Mouse (Mus musculus) MEL (cell line): ENCODE results near the gene Men1. TPM values are rescaled to one million over a fixed set of nuclear protein-coding genes. Genes with fewer than 3 reads are reported as not detected.

Source experiments
- DNase-seq: peaks from one replicate; pipeline ENCODE4 v3.0.0; 2011; ENCODE audit warnings: low read depth, low spot score
- H3K27ac ChIP-seq: 2 replicates; pipeline ENCODE4 v1.5.1; 2012; ENCODE audit warnings: low read depth, mild to moderate bottlenecking, control low read depth, low read length, moderate library complexity; ENCODE audit not compliant: control insufficient read depth
- H3K27me3 ChIP-seq, 2 experiments: fragments of 150-350 bp in 1 of 2; sonication (generic) in 1 of 2; 2 replicates each; pipeline ENCODE4 v1.6.1; 2012; ENCODE audit warnings: low read length in 2 of 2, mild to moderate bottlenecking in 2 of 2, improper control_type of control experiment in 1 of 2, moderate library complexity in 1 of 2; ENCODE audit not compliant: insufficient read depth in 2 of 2, control insufficient read depth in 1 of 2
- H3K36me3 ChIP-seq, 2 experiments: 2 replicates each; pipeline ENCODE4 v1.6.1; 2012 to 2014; ENCODE audit warnings: low read length in 2 of 2, improper control_type of control experiment in 1 of 2, inconsistent platforms in 1 of 2, mild to moderate bottlenecking in 1 of 2; ENCODE audit not compliant: insufficient read depth in 2 of 2, control insufficient read depth in 1 of 2
- H3K4me1 ChIP-seq, 2 experiments: fragments of 150-350 bp in 1 of 2; sonication (generic) in 1 of 2; 2 replicates each; pipeline ENCODE4 v1.6.1; 2012; ENCODE audit warnings: low read length in 2 of 2, improper control_type of control experiment in 1 of 2, mild to moderate bottlenecking in 1 of 2; ENCODE audit not compliant: insufficient read depth in 2 of 2, control insufficient read depth in 1 of 2
- H3K4me3 ChIP-seq, 2 experiments: fragments of 150-350 bp in 1 of 2; sonication (generic) in 1 of 2; 2 replicates each; pipeline ENCODE4 v1.5.1; 2012; ENCODE audit warnings: low read depth in 2 of 2, low read length in 2 of 2, mild to moderate bottlenecking in 2 of 2, moderate library complexity in 2 of 2, control low read depth in 1 of 2, improper control_type of control experiment in 1 of 2; ENCODE audit not compliant: control insufficient read depth in 1 of 2, insufficient read depth in 1 of 2
- H3K79me2 ChIP-seq: 2 replicates; pipeline ENCODE4 v1.6.1; 2012; ENCODE audit warnings: mild to moderate bottlenecking, low read length, moderate library complexity; ENCODE audit not compliant: control insufficient read depth, poor library complexity, insufficient read depth
- H3K9ac ChIP-seq: 2 replicates; pipeline ENCODE4 v1.6.1; 2012; ENCODE audit warnings: low read depth, mild to moderate bottlenecking, control low read depth, low read length, moderate library complexity; ENCODE audit not compliant: control insufficient read depth, poor library complexity, severe bottlenecking
- H3K9me3 ChIP-seq: fragments of 150-350 bp; sonication (generic); replicated peaks from 2 replicates; pipeline ENCODE4 v1.6.1; 2012; ENCODE audit warnings: mild to moderate bottlenecking, low read length, improper control_type of control experiment, moderate library complexity; ENCODE audit not compliant: insufficient read depth
- BHLHE40 ChIP-seq: IDR thresholded peaks from 2 replicates; pipeline ENCODE4 v1.6.1; 2012; ENCODE audit warnings: low read depth, mild to moderate bottlenecking, inconsistent platforms, low read length, improper control_type of control experiment, borderline replicate concordance
- CHD1 ChIP-seq: IDR thresholded peaks from 2 replicates; pipeline ENCODE4 v1.6.1; 2012; ENCODE audit warnings: low read depth, mild to moderate bottlenecking, inconsistent platforms, low read length, improper control_type of control experiment
- CHD2 ChIP-seq: IDR thresholded peaks from 2 replicates; pipeline ENCODE4 v1.6.1; 2011; ENCODE audit warnings: low read length, improper control_type of control experiment
- CTCF ChIP-seq, 3 experiments: IDR thresholded peaks in 2 of 3; conservative IDR thresholded peaks in 1 of 3; 2 replicates each; pipeline ENCODE4 v1.5.1; 2011 to 2012; ENCODE audit warnings: low read length in 3 of 3, low read depth in 2 of 3, mild to moderate bottlenecking in 2 of 3, improper control_type of control experiment in 1 of 3, inconsistent platforms in 1 of 3, mixed read lengths in 1 of 3, moderate library complexity in 1 of 3; ENCODE audit not compliant: control insufficient read depth in 1 of 3, insufficient read depth in 1 of 3, poor library complexity in 1 of 3, severe bottlenecking in 1 of 3
- E2F4 ChIP-seq: IDR thresholded peaks from 2 replicates; pipeline ENCODE4 v1.6.1; 2011; ENCODE audit warnings: low read depth, low read length, improper control_type of control experiment, borderline replicate concordance
- ELF1 ChIP-seq: IDR thresholded peaks from 2 replicates; pipeline ENCODE4 v1.6.1; 2014; ENCODE audit warnings: low read depth, mild to moderate bottlenecking, inconsistent platforms, low read length, improper control_type of control experiment, moderate library complexity
- EP300 ChIP-seq, 2 experiments: IDR thresholded peaks; 2 replicates each; pipeline ENCODE4 v1.6.1; 2011; ENCODE audit warnings: improper control_type of control experiment in 2 of 2, low read length in 2 of 2, low read depth in 1 of 2, mild to moderate bottlenecking in 1 of 2
- ETS1 ChIP-seq: IDR thresholded peaks from 2 replicates; pipeline ENCODE4 v1.6.1; 2012; ENCODE audit warnings: low read depth, mild to moderate bottlenecking, inconsistent platforms, low read length, improper control_type of control experiment, moderate library complexity
- GABPA ChIP-seq: IDR thresholded peaks from 2 replicates; pipeline ENCODE4 v1.6.1; 2012; ENCODE audit warnings: low read depth, mild to moderate bottlenecking, inconsistent platforms, low read length, improper control_type of control experiment, moderate library complexity
- GATA1 ChIP-seq: IDR thresholded peaks from 2 replicates; pipeline ENCODE4 v1.6.1; 2011; ENCODE audit warnings: low read depth, low read length, improper control_type of control experiment
- HCFC1 ChIP-seq: IDR thresholded peaks from 2 replicates; pipeline ENCODE4 v1.6.1; 2012; ENCODE audit warnings: low read depth, mild to moderate bottlenecking, inconsistent platforms, low read length, improper control_type of control experiment, moderate library complexity
- JUND ChIP-seq: IDR thresholded peaks from 2 replicates; pipeline ENCODE4 v1.6.1; 2011; ENCODE audit warnings: low read depth, mild to moderate bottlenecking, improper control_type of control experiment, low read length
- KAT2A ChIP-seq: conservative IDR thresholded peaks from 2 replicates; pipeline ENCODE4 v1.6.1; 2012; ENCODE audit warnings: low read depth, low read length, improper control_type of control experiment, inconsistent platforms
- MAFK ChIP-seq: IDR thresholded peaks from 2 replicates; pipeline ENCODE4 v1.6.1; 2011; ENCODE audit warnings: low read depth, mild to moderate bottlenecking, low read length, improper control_type of control experiment, borderline replicate concordance
- MAX ChIP-seq: IDR thresholded peaks from 2 replicates; pipeline ENCODE4 v1.6.1; 2011; ENCODE audit warnings: low read length, improper control_type of control experiment
- MAZ ChIP-seq: IDR thresholded peaks from 2 replicates; pipeline ENCODE4 v1.6.1; 2012; ENCODE audit warnings: low read depth, mild to moderate bottlenecking, inconsistent platforms, low read length, improper control_type of control experiment
- MEF2A ChIP-seq: IDR thresholded peaks from 2 replicates; pipeline ENCODE4 v1.6.1; 2014; ENCODE audit warnings: low read depth, mild to moderate bottlenecking, inconsistent platforms, low read length, improper control_type of control experiment; ENCODE audit not compliant: poor library complexity, insufficient replicate concordance, severe bottlenecking; ENCODE audit errors: extremely low read depth
- MXI1 ChIP-seq: IDR thresholded peaks from 2 replicates; pipeline ENCODE4 v1.6.1; 2011; ENCODE audit warnings: mild to moderate bottlenecking, low read depth, low read length, improper control_type of control experiment
- MYB ChIP-seq: IDR thresholded peaks from 2 replicates; pipeline ENCODE4 v1.6.1; 2011; ENCODE audit warnings: mild to moderate bottlenecking, low read depth, low read length, improper control_type of control experiment
- MYC ChIP-seq: IDR thresholded peaks from 2 replicates; pipeline ENCODE4 v1.6.1; 2011; ENCODE audit warnings: low read depth, mild to moderate bottlenecking, low read length, improper control_type of control experiment, moderate library complexity
- NELFE ChIP-seq: IDR thresholded peaks from 2 replicates; pipeline ENCODE4 v1.6.1; 2011; ENCODE audit warnings: low read depth, low read length, improper control_type of control experiment
- NRF1 ChIP-seq: IDR thresholded peaks from 2 replicates; pipeline ENCODE4 v1.6.1; 2014; ENCODE audit warnings: low read depth, mild to moderate bottlenecking, inconsistent platforms, low read length, improper control_type of control experiment, moderate library complexity; ENCODE audit not compliant: poor library complexity, insufficient read depth, severe bottlenecking
- POLR2A ChIP-seq, 2 experiments: IDR thresholded peaks; 2 replicates each; pipeline ENCODE4 v1.6.1; 2011 to 2012; ENCODE audit warnings: low read length in 2 of 2, mild to moderate bottlenecking in 2 of 2, control low read depth in 1 of 2, improper control_type of control experiment in 1 of 2, low read depth in 1 of 2, moderate library complexity in 1 of 2; ENCODE audit not compliant: control insufficient read depth in 1 of 2, insufficient read depth in 1 of 2, poor library complexity in 1 of 2
- POLR2AphosphoS5 ChIP-seq: IDR thresholded peaks from 2 replicates; pipeline ENCODE4 v1.6.1; 2012; ENCODE audit warnings: low read depth, borderline replicate concordance, mild to moderate bottlenecking, inconsistent platforms, low read length, moderate library complexity, mixed read lengths
- RAD21 ChIP-seq: IDR thresholded peaks from 2 replicates; pipeline ENCODE4 v1.6.1; 2011; ENCODE audit warnings: mild to moderate bottlenecking, low read depth, low read length, improper control_type of control experiment
- RCOR1 ChIP-seq: IDR thresholded peaks from 2 replicates; pipeline ENCODE4 v1.6.1; 2012; ENCODE audit warnings: low read depth, mild to moderate bottlenecking, inconsistent platforms, low read length, improper control_type of control experiment
- SIN3A ChIP-seq: IDR thresholded peaks from 2 replicates; pipeline ENCODE4 v1.6.1; 2012; ENCODE audit warnings: low read length, improper control_type of control experiment, inconsistent platforms
- SMC3 ChIP-seq: IDR thresholded peaks from 2 replicates; pipeline ENCODE4 v1.6.1; 2011; ENCODE audit warnings: low read depth, low read length, improper control_type of control experiment
- TAL1 ChIP-seq: IDR thresholded peaks from 2 replicates; pipeline ENCODE4 v1.6.1; 2012; ENCODE audit warnings: mild to moderate bottlenecking, inconsistent platforms, low read length, moderate library complexity, mixed read lengths
- TBP ChIP-seq: IDR thresholded peaks from 2 replicates; pipeline ENCODE4 v1.8.0; 2011; ENCODE audit warnings: low read depth, low read length, improper control_type of control experiment
- TCF12 ChIP-seq: IDR thresholded peaks from 2 replicates; pipeline ENCODE4 v1.6.1; 2014; ENCODE audit warnings: low read depth, mild to moderate bottlenecking, inconsistent platforms, low read length, improper control_type of control experiment, moderate library complexity
- UBTF ChIP-seq: IDR thresholded peaks from 2 replicates; pipeline ENCODE4 v1.6.1; 2012; ENCODE audit warnings: low read depth, mild to moderate bottlenecking, inconsistent platforms, low read length, improper control_type of control experiment, moderate library complexity, borderline replicate concordance; ENCODE audit not compliant: insufficient read depth
- USF1 ChIP-seq: IDR thresholded peaks from 2 replicates; pipeline ENCODE4 v1.6.1; 2014; ENCODE audit warnings: low read depth, mild to moderate bottlenecking, inconsistent platforms, low read length, improper control_type of control experiment, moderate library complexity
- USF2 ChIP-seq, 2 experiments: IDR thresholded peaks; 2 replicates each; pipeline ENCODE4 v1.6.1; 2011 to 2012; ENCODE audit warnings: improper control_type of control experiment in 2 of 2, low read length in 2 of 2, borderline replicate concordance in 1 of 2, inconsistent platforms in 1 of 2, low read depth in 1 of 2, mild to moderate bottlenecking in 1 of 2; ENCODE audit not compliant: insufficient read depth in 1 of 2
- ZC3H11A ChIP-seq: IDR thresholded peaks from 2 replicates; pipeline ENCODE4 v1.6.1; 2012; ENCODE audit warnings: low read depth, mild to moderate bottlenecking, inconsistent platforms, low read length, improper control_type of control experiment
- ZKSCAN1 ChIP-seq: IDR thresholded peaks from 2 replicates; pipeline ENCODE4 v1.6.1; 2012; ENCODE audit warnings: low read depth, mild to moderate bottlenecking, inconsistent platforms, low read length, improper control_type of control experiment, moderate library complexity
- ZMIZ1 ChIP-seq: IDR thresholded peaks from 2 replicates; pipeline ENCODE4 v1.6.1; 2012; ENCODE audit warnings: low read depth, mild to moderate bottlenecking, inconsistent platforms, low read length, improper control_type of control experiment, moderate library complexity
- ZNF384 ChIP-seq: IDR thresholded peaks from 2 replicates; pipeline ENCODE4 v1.6.1; 2012; ENCODE audit warnings: low read depth, mild to moderate bottlenecking, inconsistent platforms, low read length, improper control_type of control experiment
- polyA plus RNA-seq, 2 experiments: library from polyadenylated mRNA; stranded (reverse) in 1 of 2; unstranded in 1 of 2; fragments of >175 nt in 1 of 2; fragments of >200 nt in 1 of 2; gene quantifications; 2 replicates each; pipeline versions ENCODE4 v1.2.1 to v1.2.4; 2012; ENCODE audit warnings: low replicate concordance in 2 of 2, low read depth in 1 of 2; ENCODE audit not compliant: insufficient read length in 2 of 2, insufficient read depth in 1 of 2, missing spikeins in 1 of 2
- total RNA-seq: library from RNA; depleted of rRNA; stranded (reverse); fragments of 300-350 nt; gene quantifications from 2 replicates; pipeline ENCODE4 v1.2.3, GENCODE M21; 2012

The Men1 gene
- total and polyA plus RNA-seq, 3 experiments = 39.4 to 132 TPM; not detected in 1

GRCm38 (mm10) chr19:6370175-6370574 lies 35.4 kb downstream of the Men1 start:
- Histone ChIP-seq H3K4me3 (no peak overlapping the region), H3K4me1 (peaks cover 22 to 32% of the 10 kb centered on the region in 2 experiments), H3K27me3 (no peaks in the 10 kb centered on the region), H3K79me2 (peaks cover 33% of the 10 kb centered on the region), H3K9me3 (no peaks in the 10 kb centered on the region), H3K27ac (peak overlapping the region; percentile 61), H3K9ac (no peak overlapping the region; the same call in 1 of the 2 replicates), H3K36me3 (peaks cover 65 to 69% of the 10 kb centered on the region in 2 experiments)
- DNase-seq = peak; percentile 65
- TF ChIP-seq BHLHE40 = no peak
- TF ChIP-seq TBP = no peak
- no peak for TF ChIP-seq USF2 (IDR thresholded peaks at IDR 0.05; ENCODE audit: borderline replicate concordance in 1 of 2, insufficient read depth in 1 of 2, low read depth in 1 of 2, low read length in 2 of 2)
- no peak for TF ChIP-seq JUND
- TF ChIP-seq ETS1 = peak; percentile 42; the same call in 1 of the 2 replicates
- TF ChIP-seq TAL1 = no peak
- no peak for TF ChIP-seq ZKSCAN1
- no peak for TF ChIP-seq NELFE
- peak; percentile 78 for TF ChIP-seq MXI1
- no peak for TF ChIP-seq GATA1
- TF ChIP-seq UBTF = no peak
- TF ChIP-seq CHD1 = no peak
- TF ChIP-seq KAT2A = no peak
- no peak for TF ChIP-seq CHD2
- TF ChIP-seq RCOR1 = no peak
- TF ChIP-seq NRF1 = no peak
- no peak for TF ChIP-seq POLR2AphosphoS5
- TF ChIP-seq MYB = no peak
- TF ChIP-seq EP300 (IDR thresholded peaks at IDR 0.05; ENCODE audit: low read depth in 1 of 2, low read length in 2 of 2) = peak in 1 of 2 experiments; percentile 28; a peak in 1 of 4 replicates
- TF ChIP-seq MAX = no peak
- no peak for TF ChIP-seq MAZ
- TF ChIP-seq ELF1 = no peak
- no peak for TF ChIP-seq RAD21
- TF ChIP-seq POLR2A (IDR thresholded peaks at IDR 0.05; ENCODE audit: control insufficient read depth in 1 of 2, insufficient read depth in 1 of 2, low read depth in 1 of 2, low read length in 2 of 2, poor library complexity in 1 of 2) = no peak
- 0 out of 2 replicates have a peak, but pooled peaks have one; percentile 4 for TF ChIP-seq USF1
- no peak for TF ChIP-seq MYC
- TF ChIP-seq ZNF384 = peak; percentile 66
- TF ChIP-seq GABPA = no peak
- TF ChIP-seq E2F4 = no peak
- peak; percentile 79 for TF ChIP-seq SIN3A
- TF ChIP-seq ZC3H11A = no peak
- TF ChIP-seq TCF12 = no peak
- TF ChIP-seq MAFK = no peak
- no peak for TF ChIP-seq CTCF (IDR thresholded peaks at IDR 0.05 in 2 of 3, conservative IDR thresholded peaks at IDR 0.05 in 1 of 3; ENCODE audit: control insufficient read depth in 1 of 3, insufficient read depth in 1 of 3, low read depth in 2 of 3, low read length in 3 of 3, poor library complexity in 1 of 3, severe bottlenecking in 1 of 3)
- no peak for TF ChIP-seq SMC3
- TF ChIP-seq MEF2A = no peak
- no peak for TF ChIP-seq HCFC1
- TF ChIP-seq ZMIZ1 = no peak
